Comparison of ENCODE assay signal across 7 mouse cellular contexts in the genomic region with DNA sequence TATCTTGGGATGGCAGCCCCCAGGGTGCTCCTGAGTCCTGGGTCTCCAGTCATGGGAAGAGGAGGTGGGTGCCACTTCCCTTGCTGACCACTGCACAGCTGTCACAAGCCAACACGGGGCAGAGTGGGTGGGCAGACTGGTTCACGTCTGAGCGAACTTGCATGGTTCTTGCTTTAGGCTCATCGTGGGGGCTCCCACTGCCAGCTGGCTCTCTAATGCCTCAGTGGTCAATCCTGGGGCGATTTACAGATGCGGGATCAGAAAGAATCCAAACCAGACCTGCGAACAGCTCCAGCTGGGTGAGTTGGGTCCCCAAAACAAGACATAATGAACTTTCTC. TPM values are rescaled to one million over a fixed set of nuclear protein-coding genes. Genes with fewer than 3 reads are reported as not detected.
A peak's percentile ranks its signal among the peaks of the same experiment; 100 is the strongest.
DNase-seq lines count a peak whose midpoint lies in the region; ATAC-seq and TF ChIP-seq lines count a peak whose summit lies in the region.

No protein-coding gene starts in this region.

- TF ChIP-seq EP300 in lung, postnatal 0 days (IDR thresholded peaks at IDR 0.05): no peak

- H3K4me3 ChIP-seq in lung, postnatal 0 days (ENCODE audit: low read depth, low read length): peak overlapping the region; percentile 40
- H3K4me3 ChIP-seq in forebrain, embryonic 10.5 days: peak overlapping the region; percentile 68
- H3K4me3 ChIP-seq in limb, embryonic 12.5 days (replicated peaks): peak overlapping the region; percentile 54
- peak overlapping the region; percentile 68 for H3K4me3 ChIP-seq in small intestine, adult 2 months (ENCODE audit: low read depth, low read length)

- no peaks in the 10 kb centered on the region for H3K27me3 ChIP-seq in lung, postnatal 0 days (replicated peaks; ENCODE audit: insufficient read depth, low read length)
- peaks cover 35% of the 10 kb centered on the region for H3K27me3 ChIP-seq in forebrain, embryonic 10.5 days (ENCODE audit: poor library complexity, severe bottlenecking)
- H3K27me3 ChIP-seq in limb, embryonic 12.5 days: peaks cover 24% of the 10 kb centered on the region
- no peaks in the 10 kb centered on the region for H3K27me3 ChIP-seq in small intestine, adult 2 months (ENCODE audit: control insufficient read depth, insufficient read depth, low read length)

- H3K36me3 ChIP-seq in lung, postnatal 0 days (ENCODE audit: insufficient read depth, low read length): no peaks in the 10 kb centered on the region
- H3K36me3 ChIP-seq in forebrain, embryonic 10.5 days (replicated peaks): no peaks in the 10 kb centered on the region
- H3K36me3 ChIP-seq in limb, embryonic 12.5 days: no peaks in the 10 kb centered on the region
- H3K36me3 ChIP-seq in small intestine, adult 2 months (ENCODE audit: control insufficient read depth, insufficient read depth, low read length): no peaks in the 10 kb centered on the region

- ATAC-seq in lung, postnatal 0 days: 0 out of 2 replicates have a peak, but pooled peaks have one; percentile 10
- ATAC-seq in limb, embryonic 12.5 days (ENCODE audit: insufficient number of reproducible peaks, insufficient read depth, low FRiP score, low TSS enrichment, low read depth): no peak
- no peak for ATAC-seq in CD4-positive, CD25-positive, alpha-beta regulatory T cell, adult 4 months

- no peaks in the 10 kb centered on the region for H3K9me3 ChIP-seq in lung, postnatal 0 days (ENCODE audit: low read length)
- H3K9me3 ChIP-seq in forebrain, embryonic 10.5 days: no peaks in the 10 kb centered on the region
- H3K9me3 ChIP-seq in limb, embryonic 12.5 days: no peaks in the 10 kb centered on the region

- H3K9ac ChIP-seq in lung, postnatal 0 days (replicated peaks; ENCODE audit: low read depth): peak overlapping the region; percentile 23; the same call in 1 of the 2 replicates
- peak overlapping the region; percentile 55; the same call in 1 of the 2 replicates for H3K9ac ChIP-seq in limb, embryonic 12.5 days (replicated peaks)

- no peak for DNase-seq in lung, postnatal 0 days (ENCODE audit: low spot score)
- no peak for DNase-seq in lung, postnatal 25 days (ENCODE audit: low spot score)
- DNase-seq in forebrain, embryonic 10.5 days (ENCODE audit: extremely low spot score, low spot score): no peak
- no peak for DNase-seq in embryo, embryonic 9.5 days (ENCODE audit: extremely low spot score)

- peak overlapping the region; percentile 61 for H3K4me2 ChIP-seq in lung, postnatal 0 days (replicated peaks; ENCODE audit: low read depth, low read length)
- peak overlapping the region; percentile 95 for H3K4me2 ChIP-seq in limb, embryonic 12.5 days

- H3K4me1 ChIP-seq in lung, postnatal 0 days (ENCODE audit: insufficient read depth, low read depth, low read length): no peaks in the 10 kb centered on the region
- peaks cover 17% of the 10 kb centered on the region for H3K4me1 ChIP-seq in forebrain, embryonic 10.5 days
- peaks cover 9% of the 10 kb centered on the region for H3K4me1 ChIP-seq in limb, embryonic 12.5 days (replicated peaks)
- no peaks in the 10 kb centered on the region; the same call in 1 of the 2 replicates for H3K4me1 ChIP-seq in small intestine, adult 2 months (ENCODE audit: control insufficient read depth, insufficient read depth, insufficient read length, low read length)

- WGBS in lung, postnatal 0 days: 19% methylated on average over 7 of the region's 7 CpGs
- WGBS in forebrain, embryonic 10.5 days: 11% methylated on average over 7 of the region's 7 CpGs
- 17% methylated on average over 7 of the region's 7 CpGs for WGBS in limb, embryonic 12.5 days
- 23% methylated on average over 7 of the region's 7 CpGs for WGBS in small intestine, adult 2 months

- peak overlapping the region; percentile 66 for H3K27ac ChIP-seq in lung, postnatal 0 days (ENCODE audit: low read length)
- H3K27ac ChIP-seq in forebrain, embryonic 10.5 days: peak overlapping the region; percentile 80
- H3K27ac ChIP-seq in limb, embryonic 12.5 days: no peak overlapping the region
- peak overlapping the region; percentile 87 for H3K27ac ChIP-seq in small intestine, adult 2 months (ENCODE audit: insufficient read depth, low read depth, low read length)

- TF ChIP-seq POLR2A in small intestine, adult 2 months (IDR thresholded peaks at IDR 0.05; ENCODE audit: low read depth, low read length): no peak

- TF ChIP-seq CTCF in lung, postnatal 0 days (IDR thresholded peaks at IDR 0.05): no peak
- no peak for TF ChIP-seq CTCF in small intestine, adult 2 months (IDR thresholded peaks at IDR 0.05; ENCODE audit: extremely low read depth, insufficient read length, insufficient replicate concordance, low read depth, low read length)

RNA-seq across cellular contexts. Expression of a gene that starts 0.7 kb away (rescaled TPM):
- 4.5 and 5.6 TPM in 2 replicates for polyA plus RNA-seq in lung, postnatal 0 days (2015; fragmentation: Nextera tagmentation; extraction: Ambion mirVana)
- polyA plus RNA-seq in forebrain, embryonic 10.5 days (2016; fragmentation: Nextera tagmentation; extraction: Ambion mirVana): 6.1 and 6.4 TPM in 2 replicates
- polyA plus RNA-seq in limb, embryonic 12.5 days (2016; fragmentation: Nextera tagmentation; extraction: Ambion mirVana): 8.7 and 8.8 TPM in 2 replicates
- polyA plus RNA-seq in small intestine, adult 2 months (2012; rRNA removed): 1.5 and 3.9 TPM in 2 replicates
- polyA plus RNA-seq in CD4-positive, CD25-positive, alpha-beta regulatory T cell, adult 4 months (2017; shearing (Covaris generic)): 100 to 1,000 TPM; 162 to 224 TPM

Comparison
In these comparisons a context has a peak if more than half of its experiments do, and no peak if none do; other contexts are left out.
1. RNA of a gene that starts 0.7 kb away (polyA plus RNA-seq): 162 to 224 TPM in CD4-positive, CD25-positive, alpha-beta regulatory T cell, adult 4 months; 8.7 to 8.8 TPM in limb, embryonic 12.5 days, 6.1 to 6.4 TPM in forebrain, embryonic 10.5 days, 4.5 to 5.6 TPM in lung, postnatal 0 days and 1.5 to 3.9 TPM in small intestine, adult 2 months; every median in the first group is over 10 times any median in the second.
2. Peak in every context shown above with its lines, with median percentiles within 50 percentile points of each other: H3K4me3 ChIP-seq.